Mouse (Mus musculus) myocyte (in vitro differentiated cells): Measurements from ENCODE around the gene Irf9.

Experiments used
- CEBPB ChIP-seq: IDR thresholded peaks from 2 replicates; pipeline ENCODE4 v1.6.1; 2011; ENCODE audit warnings: mild to moderate bottlenecking, moderate library complexity; ENCODE audit not compliant: poor library complexity, insufficient read depth, severe bottlenecking
- MAX ChIP-seq: IDR thresholded peaks from one replicate; pipeline ENCODE4 v1.6.1; 2011; ENCODE audit warnings: low read depth, mild to moderate bottlenecking, control low read depth
- MYOD1 ChIP-seq, 3 experiments: IDR thresholded peaks; one replicate each; pipeline ENCODE4 v1.6.1; 2011; ENCODE audit warnings: control low read depth in 2 of 3, low read depth in 2 of 3, mild to moderate bottlenecking in 2 of 3, moderate library complexity in 1 of 3; ENCODE audit not compliant: insufficient read length in 2 of 3, control insufficient read depth in 1 of 3
- POLR2A ChIP-seq: IDR thresholded peaks from one replicate; pipeline ENCODE4 v1.6.1; 2011; ENCODE audit warnings: low read depth, mild to moderate bottlenecking, control low read depth, moderate library complexity; ENCODE audit not compliant: insufficient read length
- POLR2AphosphoS2 ChIP-seq: IDR thresholded peaks from one replicate; pipeline ENCODE4 v1.6.1; 2011; ENCODE audit warnings: low read depth, control low read depth; ENCODE audit not compliant: insufficient read length
- REST ChIP-seq: IDR thresholded peaks from one replicate; pipeline ENCODE4 v1.6.1; 2011; ENCODE audit warnings: mild to moderate bottlenecking, control low read depth, moderate library complexity; ENCODE audit not compliant: insufficient read depth, insufficient read length
- SRF ChIP-seq: IDR thresholded peaks from one replicate; pipeline ENCODE4 v1.6.1; 2011; ENCODE audit warnings: low read depth; ENCODE audit not compliant: control insufficient read depth, insufficient read length
- TCF12 ChIP-seq: IDR thresholded peaks from one replicate; pipeline ENCODE4 v1.6.1; 2011; ENCODE audit warnings: mild to moderate bottlenecking, control low read depth; ENCODE audit not compliant: poor library complexity, insufficient read depth, severe bottlenecking
- TCF3 ChIP-seq: IDR thresholded peaks from one replicate; pipeline ENCODE4 v1.6.1; 2011; ENCODE audit warnings: low read depth, control low read depth; ENCODE audit not compliant: insufficient read length
- USF1 ChIP-seq: IDR thresholded peaks from one replicate; pipeline ENCODE4 v1.6.1; 2011; ENCODE audit warnings: low read depth, mild to moderate bottlenecking, control low read depth, moderate library complexity

DNA sequence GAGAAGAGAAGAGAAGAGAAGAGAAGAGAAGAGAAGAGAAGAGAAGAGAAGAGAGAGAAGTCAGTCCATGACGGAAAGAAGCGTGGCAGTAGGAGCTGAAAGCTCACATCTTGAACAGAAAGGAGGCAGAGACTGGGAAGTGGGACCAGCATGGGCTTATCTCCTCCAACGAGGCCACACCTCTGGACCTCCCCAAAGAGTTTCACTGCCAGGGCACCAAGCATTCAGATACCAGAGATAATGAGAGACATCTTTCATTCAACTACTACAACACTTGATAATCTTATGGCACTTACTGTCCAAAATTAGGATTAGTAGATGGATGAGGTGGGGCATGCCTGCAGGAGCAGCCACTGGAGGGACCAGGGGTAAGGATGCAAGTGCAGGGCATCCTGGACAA lies 47.6 kb upstream of the Irf9 start:
- TF ChIP-seq POLR2A (no peak), TCF12 (no peak), MAX (no peak), CEBPB (no peak), USF1 (no peak), POLR2AphosphoS2 (no peak), MYOD1 (IDR thresholded peaks at IDR 0.05; ENCODE audit: control insufficient read depth in 1 of 3, insufficient read length in 2 of 3, low read depth in 2 of 3) (no peak), REST (no peak), SRF (no peak), TCF3 (no peak)
